8 mouse cellular contexts compared by ENCODE assay signal in the genomic region with DNA sequence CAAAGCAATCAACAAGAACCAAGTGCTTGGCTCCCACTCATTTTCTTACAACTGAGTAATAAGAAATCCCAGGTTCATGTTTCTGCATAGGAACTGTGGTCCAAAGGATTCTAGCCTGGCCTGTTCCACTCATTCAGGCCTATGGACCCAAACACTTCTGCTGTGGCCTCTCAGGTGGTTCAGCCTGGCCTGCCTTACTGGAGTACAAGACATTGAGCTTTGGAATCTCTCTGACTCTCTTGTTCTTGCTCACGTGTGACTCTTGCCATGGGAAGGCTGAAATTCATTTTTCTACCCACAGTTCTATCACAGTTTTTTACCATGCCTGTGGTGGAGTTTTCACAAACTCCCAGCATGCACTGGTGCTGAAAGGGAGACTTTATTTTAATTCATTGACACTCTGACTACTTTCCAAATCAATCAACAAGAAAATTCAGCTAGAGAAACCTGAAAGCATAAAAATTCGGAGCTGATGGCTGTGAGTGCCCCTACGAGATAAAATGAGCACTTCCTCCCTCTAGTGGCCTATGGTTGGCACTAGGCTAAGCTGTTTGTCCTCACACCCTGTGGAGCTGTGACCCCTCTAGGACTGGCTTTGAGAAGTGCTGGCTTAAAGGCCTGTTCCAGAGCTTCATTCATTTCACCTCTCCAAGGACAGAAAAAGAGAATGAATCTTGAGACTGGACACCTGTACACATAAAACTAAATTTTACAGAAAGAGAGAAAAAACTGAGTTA. TPM values are rescaled to one million over a fixed set of nuclear protein-coding genes. Genes with fewer than 3 reads are reported as not detected.
DNase-seq lines count a peak whose midpoint lies in the region; ATAC-seq and TF ChIP-seq lines count a peak whose summit lies in the region.

No protein-coding gene starts in this region.

- H3K9ac ChIP-seq in midbrain, postnatal 0 days (replicated peaks; ENCODE audit: low read length, poor library complexity, severe bottlenecking), result no peak overlapping the region
- H3K9ac ChIP-seq in midbrain, embryonic 16.5 days (ENCODE audit: low read depth, low read length), result no peak overlapping the region
- no peak overlapping the region for H3K9ac ChIP-seq in embryonic facial prominence, embryonic 14.5 days (ENCODE audit: low read depth, low read length)
- H3K9ac ChIP-seq in liver, embryonic 11.5 days (ENCODE audit: low read depth, low read length), result no peak overlapping the region

- H3K36me3 ChIP-seq in midbrain, postnatal 0 days (ENCODE audit: insufficient read depth, low read length), result no peaks in the 10 kb centered on the region
- no peaks in the 10 kb centered on the region for H3K36me3 ChIP-seq in midbrain, embryonic 16.5 days (ENCODE audit: control insufficient read depth, insufficient read depth, low read length)
- H3K36me3 ChIP-seq in embryonic facial prominence, embryonic 14.5 days (ENCODE audit: control insufficient read depth, insufficient read depth, low read length), result no peaks in the 10 kb centered on the region
- no peaks in the 10 kb centered on the region for H3K36me3 ChIP-seq in liver, embryonic 11.5 days (ENCODE audit: control insufficient read depth, insufficient read depth, low read length)
- no peaks in the 10 kb centered on the region for H3K36me3 ChIP-seq in small intestine, adult 2 months (ENCODE audit: control insufficient read depth, insufficient read depth, low read length)

- H3K4me3 ChIP-seq in midbrain, postnatal 0 days (ENCODE audit: low read depth, low read length), result no peak overlapping the region
- H3K4me3 ChIP-seq in midbrain, embryonic 16.5 days (ENCODE audit: low read depth, low read length), result no peak overlapping the region
- no peak overlapping the region for H3K4me3 ChIP-seq in embryonic facial prominence, embryonic 14.5 days (ENCODE audit: low read depth, low read length)
- no peak overlapping the region for H3K4me3 ChIP-seq in liver, embryonic 11.5 days (ENCODE audit: low read depth, low read length)
- no peak overlapping the region for H3K4me3 ChIP-seq in small intestine, adult 2 months (ENCODE audit: low read depth, low read length)

- in situ Hi-C loops in Patski (cut with MboI; ENCODE audit: low pct_unique_long_range_greater_than_20kb), result no loop called here

- no peaks in the 10 kb centered on the region for H3K27me3 ChIP-seq in midbrain, postnatal 0 days (ENCODE audit: insufficient read depth, low read length)
- no peaks in the 10 kb centered on the region for H3K27me3 ChIP-seq in midbrain, embryonic 16.5 days (ENCODE audit: control insufficient read depth, insufficient read depth, low read depth, low read length)
- no peaks in the 10 kb centered on the region for H3K27me3 ChIP-seq in Patski
- no peaks in the 10 kb centered on the region for H3K27me3 ChIP-seq in embryonic facial prominence, embryonic 14.5 days (replicated peaks; ENCODE audit: control insufficient read depth, insufficient read depth, low read length)
- no peaks in the 10 kb centered on the region for H3K27me3 ChIP-seq in liver, embryonic 11.5 days (replicated peaks; ENCODE audit: control insufficient read depth, insufficient read depth, low read length)
- H3K27me3 ChIP-seq in small intestine, adult 2 months (ENCODE audit: control insufficient read depth, insufficient read depth, low read length), result no peaks in the 10 kb centered on the region

- CTCF ChIA-PET in Patski (lab: Charles Lee), result interaction anchor here (1.0 to 1.9 kb wide), 10 partner anchors 11 to 203 kb away, joined by 3 to 8 read pairs (median 4); no protein-coding TSS in a partner anchor

- POLR2A ChIA-PET in Patski (lab: Charles Lee), result no interaction called here

- H3K27ac ChIP-seq in midbrain, postnatal 0 days (ENCODE audit: low read depth, low read length), result no peak overlapping the region
- no peak overlapping the region for H3K27ac ChIP-seq in midbrain, embryonic 16.5 days (ENCODE audit: low read length)
- H3K27ac ChIP-seq in embryonic facial prominence, embryonic 14.5 days (replicated peaks; ENCODE audit: low read depth, low read length), result no peak overlapping the region
- H3K27ac ChIP-seq in liver, embryonic 11.5 days (ENCODE audit: low read depth, low read length), result no peak overlapping the region
- no peak overlapping the region for H3K27ac ChIP-seq in small intestine, adult 2 months (ENCODE audit: insufficient read depth, low read depth, low read length)

- no peak overlapping the region for H3K4me2 ChIP-seq in midbrain, postnatal 0 days (ENCODE audit: low read depth, low read length, poor library complexity, severe bottlenecking)
- H3K4me2 ChIP-seq in midbrain, embryonic 16.5 days (ENCODE audit: low read length), result no peak overlapping the region
- no peak overlapping the region for H3K4me2 ChIP-seq in embryonic facial prominence, embryonic 14.5 days (ENCODE audit: low read depth, low read length)
- H3K4me2 ChIP-seq in liver, embryonic 11.5 days, result no peak overlapping the region

- no peak for TF ChIP-seq POLR2A in small intestine, adult 2 months (IDR thresholded peaks at IDR 0.05; ENCODE audit: low read depth, low read length)

- H3K4me1 ChIP-seq in midbrain, postnatal 0 days (ENCODE audit: insufficient read depth, low read length), result no peaks in the 10 kb centered on the region
- H3K4me1 ChIP-seq in midbrain, embryonic 16.5 days (ENCODE audit: control insufficient read depth, insufficient read depth, low read length), result no peaks in the 10 kb centered on the region
- no peaks in the 10 kb centered on the region for H3K4me1 ChIP-seq in embryonic facial prominence, embryonic 14.5 days (ENCODE audit: control insufficient read depth, insufficient read depth, low read length)
- no peaks in the 10 kb centered on the region for H3K4me1 ChIP-seq in liver, embryonic 11.5 days (replicated peaks; ENCODE audit: control insufficient read depth, insufficient read depth, low read length)
- H3K4me1 ChIP-seq in small intestine, adult 2 months (ENCODE audit: control insufficient read depth, insufficient read depth, insufficient read length, low read length), result no peaks in the 10 kb centered on the region

- 33% methylated on average over 3 of the region's 3 CpGs for WGBS in midbrain, postnatal 0 days
- 27% methylated on average over 3 of the region's 3 CpGs for WGBS in midbrain, embryonic 16.5 days
- 31% methylated on average over 3 of the region's 3 CpGs for WGBS in embryonic facial prominence, embryonic 14.5 days
- WGBS in liver, embryonic 11.5 days, result 29% methylated on average over 3 of the region's 3 CpGs
- WGBS in small intestine, adult 2 months, result 29% methylated on average over 3 of the region's 3 CpGs

- H3K9me3 ChIP-seq in midbrain, postnatal 0 days (ENCODE audit: low read length), result no peaks in the 10 kb centered on the region
- H3K9me3 ChIP-seq in midbrain, embryonic 16.5 days (replicated peaks; ENCODE audit: control insufficient read depth, low read length, poor library complexity, severe bottlenecking), result no peaks in the 10 kb centered on the region
- no peaks in the 10 kb centered on the region for H3K9me3 ChIP-seq in embryonic facial prominence, embryonic 14.5 days (ENCODE audit: control insufficient read depth, low read length)
- no peaks in the 10 kb centered on the region for H3K9me3 ChIP-seq in liver, embryonic 11.5 days (ENCODE audit: control insufficient read depth, low read length)

- DNase-seq in midbrain, postnatal 0 days (ENCODE audit: low spot score), result peak; percentile 75
- no peak for DNase-seq in Patski (ENCODE audit: low read depth, low spot score)
- DNase-seq in embryonic facial prominence, embryonic 14.5 days (ENCODE audit: low spot score), result peak; percentile 71
- peak; percentile 41 to 57 for DNase-seq in kidney, adult 8-10 months
- DNase-seq in liver, embryonic 11.5 days (ENCODE audit: low spot score), result no peak

- TF ChIP-seq CTCF in midbrain, postnatal 0 days (IDR thresholded peaks at IDR 0.05), result peak; percentile 78
- peak; percentile 85 for TF ChIP-seq CTCF in Patski (IDR thresholded peaks at IDR 0.05)
- TF ChIP-seq CTCF in small intestine, adult 2 months (IDR thresholded peaks at IDR 0.05; ENCODE audit: extremely low read depth, insufficient read length, insufficient replicate concordance, low read depth, low read length), result peak; percentile 66; the same call in 1 of the 2 replicates

- no peak for ATAC-seq in midbrain, postnatal 0 days (ENCODE audit: low FRiP score)
- ATAC-seq in midbrain, embryonic 16.5 days, result no peak
- ATAC-seq in Patski, result no peak
- ATAC-seq in embryonic facial prominence, embryonic 14.5 days (ENCODE audit: low read depth), result peak; percentile 62; the same call in 1 of the 2 replicates
- peak; percentile 82 for ATAC-seq in liver, embryonic 11.5 days (replicated peaks; ENCODE audit: low FRiP score)
- no peak for ATAC-seq in cerebellum, adult (ENCODE audit: insufficient number of reproducible peaks, low FRiP score, low TSS enrichment)

RNA-seq across cellular contexts. Expression of a gene that starts 52.0 kb away (rescaled TPM):
- 2.3 and 2.7 TPM in 2 replicates for total RNA-seq in midbrain, postnatal 0 days (2014; rRNA removed)
- polyA plus RNA-seq in midbrain, postnatal 0 days (2015; fragmentation: Nextera tagmentation; extraction: Ambion mirVana), result 0.42 and 0.88 TPM in 2 replicates
- 0.77 and 1.3 TPM in 2 replicates for polyA plus RNA-seq in midbrain, embryonic 16.5 days (2015; fragmentation: Nextera tagmentation; extraction: Ambion mirVana)
- polyA plus RNA-seq in Patski (2021), result 0.51 TPM
- 1.8 and 3.0 TPM in 2 replicates for polyA plus RNA-seq in embryonic facial prominence, embryonic 14.5 days (2014; fragmentation: Nextera tagmentation; extraction: Ambion mirVana)
- 20.7 and 25.2 TPM in 2 replicates for polyA plus RNA-seq in liver, embryonic 11.5 days (2014; fragmentation: Nextera tagmentation; extraction: Ambion mirVana)
- polyA plus RNA-seq in small intestine, adult 2 months (2012; rRNA removed), result 11.7 and 14.8 TPM in 2 replicates

Comparison
In these comparisons a context has a peak if more than half of its experiments do, and no peak if none do; other contexts are left out.
1. ATAC-seq: peak in embryonic facial prominence, embryonic 14.5 days (single experiment) and liver, embryonic 11.5 days (single experiment); none in midbrain, postnatal 0 days (single experiment), midbrain, embryonic 16.5 days (single experiment), Patski (single experiment) and cerebellum, adult (single experiment).
2. DNase-seq: peak in midbrain, postnatal 0 days (single experiment), embryonic facial prominence, embryonic 14.5 days (single experiment) and kidney, adult 8-10 months (2 of 2); none in Patski (single experiment) and liver, embryonic 11.5 days (single experiment).
3. Peak in every context shown above with its lines, with median percentiles within 50 percentile points of each other: CTCF ChIP-seq.